Mouse (Mus musculus) midbrain, embryonic 15.5 days (tissue): ENCODE measurements around the gene Ibtk. TPM values are rescaled to one million over a fixed set of nuclear protein-coding genes. Genes with fewer than 3 reads are reported as not detected.
A peak's percentile ranks its signal among the peaks of the same experiment; 100 is the strongest.
"Not testable (repeated sequence)": the region's sequence is repeated elsewhere in the genome, so short reads cannot be mapped to it uniquely, and the experiment has no call there.

Experiments
- ATAC-seq: fragments of 200-750 bp; cut with Nextera tagmentation; replicated peaks from 2 replicates; pipeline ENCODE4 v1.8.0; 2017; ENCODE audit warnings: moderate TSS enrichment
- H3K27ac ChIP-seq: fragments of 300-500 bp; sonication (generic); 2 replicates; pipeline ENCODE4 v1.5.1; 2015; ENCODE audit warnings: mild to moderate bottlenecking, inconsistent platforms
- H3K27me3 ChIP-seq: fragments of 300-500 bp; sonication (generic); replicated peaks from 2 replicates; pipeline ENCODE4 v1.6.1; 2015; ENCODE audit warnings: inconsistent platforms
- H3K36me3 ChIP-seq: fragments of 300-500 bp; sonication (generic); replicated peaks from 2 replicates; pipeline ENCODE4 v1.6.1; 2015; ENCODE audit warnings: inconsistent platforms
- H3K4me1 ChIP-seq: fragments of 300-500 bp; sonication (generic); 2 replicates; pipeline ENCODE4 v1.6.1; 2015; ENCODE audit warnings: inconsistent platforms
- H3K4me2 ChIP-seq: fragments of 300-500 bp; sonication (generic); 2 replicates; pipeline ENCODE4 v1.6.1; 2015; ENCODE audit warnings: inconsistent platforms, mild to moderate bottlenecking, moderate library complexity
- H3K4me3 ChIP-seq: fragments of 300-500 bp; sonication (generic); 2 replicates; pipeline ENCODE4 v1.5.1; 2015; ENCODE audit warnings: mild to moderate bottlenecking, inconsistent platforms
- H3K9ac ChIP-seq: fragments of 300-500 bp; sonication (generic); 2 replicates; pipeline ENCODE4 v1.6.1; 2015; ENCODE audit warnings: mild to moderate bottlenecking, inconsistent platforms
- H3K9me3 ChIP-seq: fragments of 300-500 bp; sonication (generic); 2 replicates; pipeline ENCODE4 v1.6.1; 2016; ENCODE audit warnings: inconsistent platforms
- WGBS: fragments of 180-500 bp; shearing (Covaris S2); methylation state at CpG from one replicate; pipeline ENCODE4 v1.1.7; 2015; ENCODE audit warnings: mixed read lengths; 5-methylcytosine and 5-hydroxymethylcytosine counted together
- polyA plus RNA-seq: library from polyadenylated mRNA; unstranded; fragments of >200 nt; fragmentation: Nextera tagmentation; extraction: Ambion mirVana; gene quantifications from 2 replicates; pipeline ENCODE4 v1.2.1, GENCODE M21; 2015

Ibtk gene
- 29.7 and 32.3 TPM in 2 replicates for polyA plus RNA-seq

DNA sequence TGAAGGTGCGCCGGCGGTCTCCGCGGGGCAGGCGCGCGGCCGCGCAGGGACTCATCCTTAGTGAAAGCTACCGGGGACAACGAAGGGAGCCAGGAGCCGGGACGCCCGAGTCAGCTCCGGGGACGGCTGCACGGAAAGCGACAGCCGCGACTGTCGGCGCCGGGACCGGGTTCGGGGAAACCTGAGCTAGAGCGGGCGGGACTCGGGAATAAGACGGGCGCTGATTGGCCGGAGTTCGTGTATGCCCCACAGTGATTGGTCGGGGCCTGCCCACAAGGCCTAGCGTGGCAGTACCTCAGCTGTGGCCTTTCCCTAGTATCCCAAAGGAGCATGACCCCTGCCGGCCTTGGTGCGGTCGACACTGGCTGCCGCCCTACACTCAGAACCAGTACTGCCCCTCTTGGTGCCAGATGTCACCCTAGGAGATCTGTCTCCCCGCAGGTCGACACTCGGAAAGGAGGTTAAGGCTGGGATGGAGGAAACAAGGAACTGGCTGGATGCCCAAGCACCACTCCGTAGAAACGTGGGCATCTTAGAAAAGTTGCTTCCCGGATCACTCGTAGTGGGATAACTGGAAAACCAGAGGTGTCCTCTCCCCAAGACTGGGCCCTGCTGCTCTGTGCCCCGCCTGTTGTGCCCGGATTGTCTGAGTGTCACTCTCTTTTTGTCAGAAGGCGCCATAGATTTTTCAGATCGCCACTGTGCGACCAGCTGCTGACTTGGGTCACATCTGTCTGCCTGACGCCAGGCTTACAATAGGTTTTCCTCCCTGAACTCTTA, at the start of gene Ibtk:
Gene Ibtk (minus strand): TSS at position 193 of the 780 bp plus-strand sequence.
- Histone ChIP-seq H3K27ac (peak within 1 kb of the TSS; percentile 99), H3K4me1 (peaks cover 13% of the 10 kb centered on the region), H3K36me3 (no peaks in the 10 kb centered on the region), H3K4me3 (peak within 1 kb of the TSS; percentile 99), H3K9me3 (no peaks in the 10 kb centered on the region), H3K4me2 (peak within 1 kb of the TSS; percentile 61), H3K9ac (peak within 1 kb of the TSS; percentile 98), H3K27me3 (no peaks in the 10 kb centered on the region)
- under 1% methylated on average over 52 of the region's 52 CpGs for WGBS
- ATAC-seq: peak; percentile 100

DNA sequence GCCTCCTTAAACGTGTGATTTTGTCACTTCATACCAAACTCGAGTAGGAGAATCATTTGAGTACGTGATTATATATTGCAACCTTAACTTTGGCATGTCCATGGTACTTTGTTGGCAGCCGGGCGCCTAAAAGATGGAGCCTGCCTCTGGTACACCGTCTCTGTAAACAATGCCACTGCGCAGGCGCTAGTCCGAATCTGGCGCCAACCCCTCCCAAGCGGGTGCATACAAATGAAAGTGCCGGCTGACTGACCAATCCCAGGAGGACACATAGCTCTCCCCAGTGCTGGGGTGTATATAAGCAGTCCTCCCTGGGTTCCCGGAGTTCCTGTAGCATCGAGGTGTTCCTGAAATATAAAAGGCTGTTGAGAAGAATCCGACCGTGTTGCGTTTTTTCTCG, 42.4 kb upstream of the Ibtk start:
- H3K9ac ChIP-seq, H3K4me3 ChIP-seq, H3K36me3 ChIP-seq, H3K4me2 ChIP-seq, H3K9me3 ChIP-seq, H3K4me1 ChIP-seq, H3K27ac ChIP-seq, ATAC-seq, H3K27me3 ChIP-seq: not testable (repeated sequence)
- WGBS: 95% methylated on average over 18 of the region's 18 CpGs

DNA sequence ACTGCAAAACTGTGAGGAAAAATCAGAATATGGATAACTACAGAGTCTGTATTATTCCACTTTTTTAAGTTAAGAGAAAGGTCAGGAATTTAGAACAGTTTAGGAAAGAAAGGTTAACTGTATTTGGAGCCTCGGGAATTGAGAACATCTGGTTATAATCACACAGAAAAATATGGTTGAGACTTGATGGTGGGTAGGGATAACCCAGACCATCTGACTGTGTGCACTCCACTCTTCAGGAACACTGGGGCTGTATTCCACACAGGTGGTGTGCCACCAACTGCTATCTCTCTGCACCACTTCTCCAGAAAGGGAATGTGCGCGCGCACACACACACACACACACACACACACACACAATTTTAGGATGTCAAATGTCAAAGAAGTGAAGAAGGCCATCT, 31.1 kb upstream of the Ibtk start:
- no peaks in the 10 kb centered on the region for H3K36me3 ChIP-seq
- H3K9me3 ChIP-seq: no peaks in the 10 kb centered on the region
- H3K9ac ChIP-seq: no peak overlapping the region
- H3K4me3 ChIP-seq: no peak overlapping the region
- 0 out of 2 replicates have a peak, but pooled peaks have one; percentile 39 for ATAC-seq
- no peak overlapping the region for H3K27ac ChIP-seq
- H3K4me1 ChIP-seq: 0 out of 2 replicates have a peak, but pooled peaks cover 4% of the 10 kb centered on the region
- H3K27me3 ChIP-seq: no peaks in the 10 kb centered on the region
- WGBS: 88% methylated on average over 4 of the region's 4 CpGs
- no peak overlapping the region for H3K4me2 ChIP-seq

- H3K4me1 ChIP-seq: 0 out of 2 replicates have a peak, but pooled peaks cover 4% of the 10 kb centered on the region
- H3K9me3 ChIP-seq: no peaks in the 10 kb centered on the region
- H3K4me3 ChIP-seq: no peak overlapping the region
- H3K27ac ChIP-seq: no peak overlapping the region
- ATAC-seq: peak; percentile 50
- H3K9ac ChIP-seq: no peak overlapping the region
- H3K36me3 ChIP-seq: no peaks in the 10 kb centered on the region
- H3K4me2 ChIP-seq: no peak overlapping the region
- no peaks in the 10 kb centered on the region for H3K27me3 ChIP-seq
- 24% methylated on average over 4 of the region's 4 CpGs for whole genome bisulfite sequencing
These were observed 30.3 kb upstream of the Ibtk start for GRCm38 (mm10) chr9:85779458-85779857.

DNA sequence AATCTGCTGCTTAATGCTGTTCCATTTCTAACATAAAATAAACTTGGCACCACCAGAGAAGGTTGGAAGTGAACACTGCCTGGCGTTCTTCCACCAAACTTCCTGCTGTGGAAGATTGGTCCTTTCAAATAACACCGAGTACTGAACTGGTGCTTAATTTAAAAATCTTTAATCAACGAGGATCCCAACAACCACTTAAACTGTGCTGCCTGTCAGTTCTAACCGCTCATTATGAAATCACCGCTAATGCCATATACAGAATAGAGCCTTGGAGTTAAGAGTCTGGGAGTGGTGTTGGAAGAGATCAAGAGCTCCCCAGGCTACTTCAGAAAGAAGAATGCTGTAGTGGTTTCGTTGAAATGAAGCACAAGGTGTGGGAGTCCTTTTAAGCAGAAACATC, 28.4 kb upstream of the Ibtk start:
- H3K27ac ChIP-seq: no peak overlapping the region
- no peaks in the 10 kb centered on the region for H3K9me3 ChIP-seq
- no peaks in the 10 kb centered on the region for H3K27me3 ChIP-seq
- no peak overlapping the region for H3K4me3 ChIP-seq
- H3K4me1 ChIP-seq: 0 out of 2 replicates have a peak, but pooled peaks cover 4% of the 10 kb centered on the region
- WGBS: 52% methylated on average over 6 of the region's 6 CpGs
- H3K4me2 ChIP-seq: no peak overlapping the region
- ATAC-seq: no peak
- no peak overlapping the region for H3K9ac ChIP-seq
- no peaks in the 10 kb centered on the region for H3K36me3 ChIP-seq

- no peak for ATAC-seq
- Histone ChIP-seq H3K27me3 (no peaks in the 10 kb centered on the region), H3K9me3 (no peaks in the 10 kb centered on the region), H3K27ac (no peak overlapping the region), H3K4me2 (no peak overlapping the region), H3K4me3 (no peak overlapping the region), H3K36me3 (no peaks in the 10 kb centered on the region), H3K4me1 (no peaks in the 10 kb centered on the region), H3K9ac (no peak overlapping the region)
- WGBS: 80% methylated on average over 12 of the region's 12 CpGs
These were observed 23.1 kb upstream of the Ibtk start for GRCm38 (mm10) chr9:85772280-85772679.

DNA sequence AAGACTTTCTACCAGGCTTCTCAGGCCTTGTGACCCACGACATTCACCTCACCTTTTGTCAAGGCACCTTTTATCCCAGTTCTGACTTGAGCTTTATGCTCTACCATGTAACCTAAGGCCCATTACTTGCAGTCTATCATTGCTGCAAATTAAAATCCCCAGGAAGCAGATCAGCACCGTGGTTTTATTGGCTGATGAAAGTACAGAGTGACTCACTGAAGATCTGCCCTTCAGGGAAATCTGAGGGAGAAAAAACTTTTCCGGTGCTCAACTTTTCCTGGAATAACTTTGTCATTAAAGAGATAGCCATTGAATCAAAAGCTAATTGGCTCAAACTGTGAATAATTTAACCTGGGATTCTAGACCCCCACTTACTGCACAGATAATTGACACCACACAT, 22.3 kb upstream of the Ibtk start:
- Histone ChIP-seq H3K4me3 (no peak overlapping the region), H3K4me2 (no peak overlapping the region), H3K36me3 (no peaks in the 10 kb centered on the region), H3K4me1 (no peaks in the 10 kb centered on the region), H3K9ac (no peak overlapping the region), H3K27me3 (no peaks in the 10 kb centered on the region), H3K27ac (no peak overlapping the region), H3K9me3 (no peaks in the 10 kb centered on the region)
- WGBS: 66% methylated on average over 3 of the region's 3 CpGs
- ATAC-seq: no peak

DNA sequence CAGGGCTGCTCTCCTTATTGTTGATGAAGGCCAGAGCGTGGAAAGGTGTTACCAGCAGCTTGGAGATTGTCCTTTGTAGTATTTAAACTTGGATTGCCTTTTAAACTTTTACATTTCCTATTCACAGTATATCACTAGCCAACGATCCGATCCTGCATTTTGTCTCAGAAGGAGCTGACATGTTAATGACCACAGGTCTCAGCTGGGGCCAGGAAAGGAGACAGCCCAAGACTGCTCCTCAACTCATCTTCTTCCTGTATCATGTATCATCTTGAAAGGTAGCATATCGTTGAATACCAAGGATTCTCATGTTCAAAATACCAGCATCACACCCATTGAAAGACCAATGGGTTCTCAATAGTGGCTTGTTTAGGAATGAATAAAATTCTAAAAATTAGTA, 21.2 kb upstream of the Ibtk start:
- Histone ChIP-seq H3K36me3 (no peaks in the 10 kb centered on the region), H3K27me3 (no peaks in the 10 kb centered on the region), H3K27ac (no peak overlapping the region), H3K4me3 (no peak overlapping the region), H3K9me3 (no peaks in the 10 kb centered on the region), H3K9ac (no peak overlapping the region), H3K4me1 (no peaks in the 10 kb centered on the region), H3K4me2 (no peak overlapping the region)
- 92% methylated on average over 4 of the region's 4 CpGs for WGBS
- no peak for ATAC-seq

GRCm38 (mm10) chr9:85769057-85769789, 20.1 kb upstream of the Ibtk start:
- no peak for ATAC-seq
- no peak overlapping the region for H3K4me3 ChIP-seq
- no peak overlapping the region for H3K9ac ChIP-seq
- no peaks in the 10 kb centered on the region for H3K27me3 ChIP-seq
- no peaks in the 10 kb centered on the region for H3K36me3 ChIP-seq
- no peaks in the 10 kb centered on the region for H3K4me1 ChIP-seq
- no peaks in the 10 kb centered on the region for H3K9me3 ChIP-seq
- no peak overlapping the region for H3K4me2 ChIP-seq
- no peak overlapping the region for H3K27ac ChIP-seq
- WGBS: 78% methylated on average over 12 of the region's 12 CpGs

- Histone ChIP-seq H3K27me3 (no peaks in the 10 kb centered on the region), H3K4me1 (no peaks in the 10 kb centered on the region), H3K4me3 (no peak overlapping the region), H3K27ac (no peak overlapping the region), H3K9ac (no peak overlapping the region), H3K36me3 (no peaks in the 10 kb centered on the region), H3K4me2 (no peak overlapping the region), H3K9me3 (no peaks in the 10 kb centered on the region)
- no peak for ATAC-seq
- 73% methylated on average over 2 of the region's 2 CpGs for WGBS
These were observed 18.1 kb upstream of the Ibtk start for GRCm38 (mm10) chr9:85767255-85767654.

- Histone ChIP-seq H3K4me2 (no peak overlapping the region), H3K36me3 (no peaks in the 10 kb centered on the region), H3K4me1 (no peaks in the 10 kb centered on the region), H3K4me3 (no peak overlapping the region), H3K9me3 (no peaks in the 10 kb centered on the region), H3K9ac (no peak overlapping the region), H3K27ac (no peak overlapping the region), H3K27me3 (no peaks in the 10 kb centered on the region)
- ATAC-seq: no peak
- 71% methylated on average over 1 of the region's 1 CpGs for WGBS
These were observed 13.3 kb upstream of the Ibtk start for GRCm38 (mm10) chr9:85762476-85762875.

DNA sequence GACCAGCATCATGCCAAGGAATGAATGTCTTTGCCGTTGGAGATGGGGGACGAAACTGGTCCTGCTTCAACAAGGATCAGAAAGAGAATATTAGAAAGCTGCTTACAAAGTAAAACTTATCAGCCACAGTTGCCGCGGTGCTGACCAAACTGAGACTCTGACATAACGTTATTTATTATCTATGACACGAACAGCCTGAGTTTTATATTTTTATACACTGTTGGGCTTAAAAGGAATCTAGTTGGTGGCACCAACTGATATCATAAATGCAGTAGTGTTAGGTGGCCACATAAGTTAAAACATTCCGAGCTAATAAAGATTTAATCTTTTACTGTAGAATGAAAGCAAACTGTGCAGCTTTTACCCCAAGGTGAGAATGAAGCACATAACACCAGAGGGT, 1.7 kb upstream of the Ibtk start:
- peaks cover 13% of the 10 kb centered on the region for H3K4me1 ChIP-seq
- H3K9me3 ChIP-seq: no peaks in the 10 kb centered on the region
- no peak overlapping the region for H3K9ac ChIP-seq
- no peak overlapping the region for H3K4me3 ChIP-seq
- H3K36me3 ChIP-seq: no peaks in the 10 kb centered on the region
- 95% methylated on average over 7 of the region's 7 CpGs for WGBS
- ATAC-seq: no peak
- no peak overlapping the region for H3K27ac ChIP-seq
- no peaks in the 10 kb centered on the region for H3K27me3 ChIP-seq
- H3K4me2 ChIP-seq: no peak overlapping the region
